Mouse (Mus musculus) adrenal gland, postnatal 10 days (tissue): ENCODE measurements at regions not wholly inside any gene's neighbourhood (a gene's known extent, or its start where the extent isn't known, plus 50 kb on each side); places are given as distances from the start of the nearest gene placed in this dataset.

Experiments used
- DNase-seq: peaks from one replicate; pipeline ENCODE4 v3.0.0; 2021; ENCODE audit warnings: mixed read lengths

- DNase-seq = no peak
Measured at GRCm38 (mm10) chr14:76821484-76821883, 215.1 kb upstream of the Ccdc122 start.

- DNase-seq = no peak
Measured at GRCm38 (mm10) chr14:76820989-76821388, 215.6 kb upstream of the Ccdc122 start.

GRCm38 (mm10) chr14:76819690-76820089 lies 216.9 kb upstream of the Ccdc122 start:
- DNase-seq = peak; percentile 84

- no peak for DNase-seq
Measured at GRCm38 (mm10) chr14:76818256-76819010, 218.1 kb upstream of the Ccdc122 start.

- peak; percentile 61 for DNase-seq
Measured at GRCm38 (mm10) chr14:76817189-76817772, 219.3 kb upstream of the Ccdc122 start.

GRCm38 (mm10) chr14:76816666-76817065 lies 219.9 kb upstream of the Ccdc122 start:
- no peak for DNase-seq

GRCm38 (mm10) chr14:76812155-76812875 lies 224.3 kb upstream of the Ccdc122 start:
- no peak for DNase-seq

GRCm38 (mm10) chr14:76810697-76811589 lies 225.6 kb upstream of the Ccdc122 start:
- no peak for DNase-seq

GRCm38 (mm10) chr14:76810041-76810440 lies 226.5 kb upstream of the Ccdc122 start:
- DNase-seq = no peak

GRCm38 (mm10) chr14:76809411-76809810 lies 227.2 kb upstream of the Ccdc122 start:
- no peak for DNase-seq

GRCm38 (mm10) chr14:76805151-76805785 lies 231.3 kb upstream of the Ccdc122 start:
- no peak for DNase-seq

- no peak for DNase-seq
Measured at GRCm38 (mm10) chr14:76804447-76805150, 232.0 kb upstream of the Ccdc122 start.

- DNase-seq = no peak
Measured at GRCm38 (mm10) chr14:76800181-76800580, 236.4 kb upstream of the Ccdc122 start.

GRCm38 (mm10) chr14:76799741-76800140 lies 236.8 kb upstream of the Ccdc122 start:
- peak; percentile 54 for DNase-seq

- no peak for DNase-seq
Measured at GRCm38 (mm10) chr14:76798925-76799428, 237.6 kb upstream of the Ccdc122 start.

- DNase-seq = no peak
Measured at GRCm38 (mm10) chr14:76798488-76798887, 238.1 kb upstream of the Ccdc122 start.

- no peak for DNase-seq
Measured at GRCm38 (mm10) chr14:76797518-76797917, 239.1 kb upstream of the Ccdc122 start.

GRCm38 (mm10) chr14:76791811-76792571 lies 235.3 kb upstream of the Serp2 start:
- no peak for DNase-seq

GRCm38 (mm10) chr14:76789376-76789775 lies 232.7 kb upstream of the Serp2 start:
- peak; percentile 27 for DNase-seq

- DNase-seq = peak; percentile 55
Measured at GRCm38 (mm10) chr14:76787601-76788000, 230.9 kb upstream of the Serp2 start.
